Mouse (Mus musculus): Measurements from ENCODE around the gene Sh3gl1. TPM values are rescaled to one million over a fixed set of nuclear protein-coding genes. Genes with fewer than 3 reads are reported as not detected.
"Not testable (repeated sequence)": the region's sequence is repeated elsewhere in the genome, so short reads cannot be mapped to it uniquely, and the experiment has no call there.

Gene Sh3gl1
- 69.5 and 82.5 TPM in 2 replicates for polyA plus RNA-seq (2012; rRNA removed)

GRCm38 (mm10) chr17:56036176-56036900 lies at the start of gene Sh3gl1:
Sh3gl1 (minus strand) TSS chr17:56036635.
- TF ChIP-seq POLR2A (IDR thresholded peaks at IDR 0.05; ENCODE audit: borderline replicate concordance, insufficient read depth, low read length) (peak; percentile 78), CTCF (IDR thresholded peaks at IDR 0.05; ENCODE audit: borderline replicate concordance, insufficient read depth, low read depth, low read length) (peak; percentile 94)
- Histone ChIP-seq H3K27ac (ENCODE audit: insufficient read depth, low read length) (peak within 1 kb of the TSS; percentile 74), H3K4me1 (ENCODE audit: control insufficient read depth, insufficient read depth, low read length) (peaks cover 20% of the 10 kb centered on the region), H3K27me3 (ENCODE audit: control insufficient read depth, insufficient read depth, low read length) (no peaks in the 10 kb centered on the region), H3K4me3 (replicated peaks; ENCODE audit: insufficient read depth, low read depth, low read length) (peak within 1 kb of the TSS; percentile 69)
- DNase-seq, result peak; percentile 99 to 100
- under 1% methylated on average over 74 of the region's 74 CpGs for WGBS

GRCm38 (mm10) chr17:56080781-56081585 lies 44.5 kb upstream of the Sh3gl1 start:
- Histone ChIP-seq H3K27ac (ENCODE audit: insufficient read depth, low read length) (no peak overlapping the region), H3K27me3 (ENCODE audit: control insufficient read depth, insufficient read depth, low read length) (no peaks in the 10 kb centered on the region), H3K4me1 (ENCODE audit: control insufficient read depth, insufficient read depth, low read length) (peaks cover 6% of the 10 kb centered on the region; the same call in 1 of the 2 replicates), H3K4me3 (replicated peaks; ENCODE audit: insufficient read depth, low read depth, low read length) (peak overlapping the region; percentile 32)
- WGBS, result 6% methylated on average over 8 of the region's 8 CpGs
- peak in 1 of 2 experiments; percentile 36 for DNase-seq
- TF ChIP-seq POLR2A (IDR thresholded peaks at IDR 0.05; ENCODE audit: borderline replicate concordance, insufficient read depth, low read length) (no peak), CTCF (IDR thresholded peaks at IDR 0.05; ENCODE audit: borderline replicate concordance, insufficient read depth, low read depth, low read length) (no peak)

GRCm38 (mm10) chr17:56079921-56080320 lies 43.5 kb upstream of the Sh3gl1 start:
- no peaks in the 10 kb centered on the region for H3K27me3 ChIP-seq (ENCODE audit: control insufficient read depth, insufficient read depth, low read length)
- H3K4me3 ChIP-seq (replicated peaks; ENCODE audit: insufficient read depth, low read depth, low read length), result peak overlapping the region; percentile 87
- 1% methylated on average over 11 of the region's 11 CpGs for WGBS
- peak in 1 of 2 experiments; percentile 42 for DNase-seq
- no peak overlapping the region for H3K27ac ChIP-seq (ENCODE audit: insufficient read depth, low read length)
- TF ChIP-seq CTCF (IDR thresholded peaks at IDR 0.05; ENCODE audit: borderline replicate concordance, insufficient read depth, low read depth, low read length) (no peak), POLR2A (IDR thresholded peaks at IDR 0.05; ENCODE audit: borderline replicate concordance, insufficient read depth, low read length) (no peak)
- peaks cover 6% of the 10 kb centered on the region; the same call in 1 of the 2 replicates for H3K4me1 ChIP-seq (ENCODE audit: control insufficient read depth, insufficient read depth, low read length)

- H3K27me3 ChIP-seq (ENCODE audit: control insufficient read depth, insufficient read depth, low read length), result no peaks in the 10 kb centered on the region
- under 1% methylated on average over 61 of the region's 61 CpGs for WGBS
- no peak within 1 kb of the TSS for H3K27ac ChIP-seq (ENCODE audit: insufficient read depth, low read length)
- peak; percentile 99 to 100 for DNase-seq
- no peak for TF ChIP-seq CTCF (IDR thresholded peaks at IDR 0.05; ENCODE audit: borderline replicate concordance, insufficient read depth, low read depth, low read length)
- TF ChIP-seq POLR2A (IDR thresholded peaks at IDR 0.05; ENCODE audit: borderline replicate concordance, insufficient read depth, low read length), result peak; percentile 71
- peaks cover 6% of the 10 kb centered on the region; the same call in 1 of the 2 replicates for H3K4me1 ChIP-seq (ENCODE audit: control insufficient read depth, insufficient read depth, low read length)
- H3K4me3 ChIP-seq (replicated peaks; ENCODE audit: insufficient read depth, low read depth, low read length), result peak within 1 kb of the TSS; percentile 87
Observed at GRCm38 (mm10) chr17:56078880-56079795, 42.7 kb upstream of the Sh3gl1 start, which contains the start of gene Hdgfl2. Hdgfl2 (plus strand) TSS chr17:56079634.

GRCm38 (mm10) chr17:56078361-56078760 lies 41.9 kb upstream of the Sh3gl1 start:
- H3K27ac ChIP-seq (ENCODE audit: insufficient read depth, low read length); H3K4me1 ChIP-seq (ENCODE audit: control insufficient read depth, insufficient read depth, low read length); H3K4me3 ChIP-seq (replicated peaks; ENCODE audit: insufficient read depth, low read depth, low read length); H3K27me3 ChIP-seq (ENCODE audit: control insufficient read depth, insufficient read depth, low read length): not testable (repeated sequence)
- peak in 1 of 2 experiments; percentile 42 for DNase-seq
- WGBS, result 68% methylated on average over 9 of the region's 9 CpGs

GRCm38 (mm10) chr17:56077523-56077922 lies 41.1 kb upstream of the Sh3gl1 start:
- no peak for DNase-seq
- H3K4me3 ChIP-seq (replicated peaks; ENCODE audit: insufficient read depth, low read depth, low read length), result no peak overlapping the region
- WGBS, result 81% methylated on average over 5 of the region's 5 CpGs
- H3K4me1 ChIP-seq (ENCODE audit: control insufficient read depth, insufficient read depth, low read length), result peaks cover 6% of the 10 kb centered on the region; the same call in 1 of the 2 replicates
- H3K27ac ChIP-seq (ENCODE audit: insufficient read depth, low read length), result no peak overlapping the region
- TF ChIP-seq CTCF (IDR thresholded peaks at IDR 0.05; ENCODE audit: borderline replicate concordance, insufficient read depth, low read depth, low read length), result no peak
- TF ChIP-seq POLR2A (IDR thresholded peaks at IDR 0.05; ENCODE audit: borderline replicate concordance, insufficient read depth, low read length), result no peak
- H3K27me3 ChIP-seq (ENCODE audit: control insufficient read depth, insufficient read depth, low read length), result no peaks in the 10 kb centered on the region

- DNase-seq, result peak; percentile 96 to 97
- H3K4me3 ChIP-seq (replicated peaks; ENCODE audit: insufficient read depth, low read depth, low read length), result peak within 1 kb of the TSS; percentile 86
- no peaks in the 10 kb centered on the region; the same call in 1 of the 2 replicates for H3K4me1 ChIP-seq (ENCODE audit: control insufficient read depth, insufficient read depth, low read length)
- peak; percentile 13; the same call in 1 of the 2 replicates for TF ChIP-seq CTCF (IDR thresholded peaks at IDR 0.05; ENCODE audit: borderline replicate concordance, insufficient read depth, low read depth, low read length)
- TF ChIP-seq POLR2A (IDR thresholded peaks at IDR 0.05; ENCODE audit: borderline replicate concordance, insufficient read depth, low read length), result peak; percentile 55; the same call in 1 of the 2 replicates
- under 1% methylated on average over 35 of the region's 35 CpGs for WGBS
- H3K27me3 ChIP-seq (ENCODE audit: control insufficient read depth, insufficient read depth, low read length), result no peaks in the 10 kb centered on the region
- H3K27ac ChIP-seq (ENCODE audit: insufficient read depth, low read length), result peak within 1 kb of the TSS; percentile 65
Observed at GRCm38 (mm10) chr17:56074827-56075208, 38.4 kb upstream of the Sh3gl1 start, which contains the start of gene Ubxn6. Ubxn6 (minus strand) TSS chr17:56075028.
